Mouse (Mus musculus) ovary, postnatal 10 days (tissue): ENCODE results near the gene Prkaa1.

ENCODE experiments used
- DNase-seq: peaks from one replicate; pipeline ENCODE4 v3.0.0; 2022; ENCODE audit warnings: low spot score

Gene Prkaa1

DNA sequence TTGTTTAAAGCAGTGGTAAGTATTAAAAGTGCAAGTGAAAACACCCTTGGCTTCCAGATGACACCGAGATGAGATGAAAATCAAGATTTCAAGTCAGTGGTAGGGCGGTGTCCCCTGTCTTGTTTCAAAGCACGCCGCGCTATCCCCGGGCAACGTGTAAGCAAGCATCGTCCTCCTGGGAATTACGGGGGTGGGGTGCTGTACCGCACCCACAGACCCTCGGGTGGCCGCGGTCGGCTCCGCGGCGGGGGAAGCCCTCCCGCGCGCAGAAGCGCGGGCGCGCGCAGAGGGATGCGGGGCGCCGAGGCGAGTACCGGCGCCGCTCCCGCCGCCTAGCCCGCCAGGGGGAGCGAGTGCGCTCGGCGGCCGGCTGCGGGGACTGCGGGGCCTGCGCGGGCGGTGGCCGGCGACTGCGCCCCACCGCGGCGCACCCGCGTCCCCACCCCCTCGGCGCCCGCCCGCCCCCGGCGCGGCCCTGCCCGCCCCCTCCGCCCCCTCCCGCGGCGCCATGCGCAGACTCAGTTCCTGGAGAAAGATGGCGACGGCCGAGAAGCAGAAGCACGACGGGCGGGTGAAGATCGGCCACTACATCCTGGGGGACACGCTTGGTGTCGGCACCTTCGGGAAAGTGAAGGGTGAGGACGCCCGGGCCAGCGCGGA is at the start of gene Prkaa1:
Gene Prkaa1, plus strand, starts transcription at position 501 of the 660 bp plus-strand sequence.
- DNase-seq = peak; percentile 59

DNA sequence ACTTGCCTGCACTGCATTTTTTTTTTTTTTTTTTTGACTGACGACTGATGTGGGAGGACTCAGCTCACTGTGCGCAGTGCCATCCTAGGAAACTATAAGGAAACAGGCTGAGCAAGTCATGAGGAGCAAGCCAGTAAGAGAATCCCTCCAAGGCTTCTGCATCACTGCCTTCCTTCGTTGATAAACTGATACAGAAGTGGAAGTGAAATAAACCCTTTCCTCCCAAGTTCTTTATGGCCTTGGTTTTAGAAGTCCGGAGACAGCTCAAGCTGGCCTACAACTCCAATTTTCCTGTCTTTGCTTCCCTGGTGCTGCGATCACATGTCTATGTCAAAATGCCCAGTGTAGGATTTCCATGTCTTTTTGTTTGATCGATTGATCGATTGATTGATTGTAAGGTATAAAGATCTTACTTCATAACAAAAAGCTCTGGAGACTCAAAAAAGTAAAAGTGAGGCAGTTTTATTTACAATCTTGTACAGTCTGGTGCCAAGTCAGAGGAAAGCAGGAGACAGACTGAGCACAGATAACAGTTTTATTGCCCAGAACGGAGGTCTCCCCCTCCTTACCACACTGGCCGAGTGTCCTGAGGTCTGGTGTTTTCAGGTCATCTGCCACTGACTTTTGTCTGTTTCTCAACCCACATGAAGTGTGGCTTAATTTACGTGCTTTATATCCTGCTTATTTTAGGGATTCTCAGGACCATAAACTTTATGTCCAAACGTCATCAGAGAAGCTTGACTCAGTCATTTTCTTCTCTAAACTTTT is 47.9 kb upstream of the Prkaa1 start:
- no peak for DNase-seq

DNA sequence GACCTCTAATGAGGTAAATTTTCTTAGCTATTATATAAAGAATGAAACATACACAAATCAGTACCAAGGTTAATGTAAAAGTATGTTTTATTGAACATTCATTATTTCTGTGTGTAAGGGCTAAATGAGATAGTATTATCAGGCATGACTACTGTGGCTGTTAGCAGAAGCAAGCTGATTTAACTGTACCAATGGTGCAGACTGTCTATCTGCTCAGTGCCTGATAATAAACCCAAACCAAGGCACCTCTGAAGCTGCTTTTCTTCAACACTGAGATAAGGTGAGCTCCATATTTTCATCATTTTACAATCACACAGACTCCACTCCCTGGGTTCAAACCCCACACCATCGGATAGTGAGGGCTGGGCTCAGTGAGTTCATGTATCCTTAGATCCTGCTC is 46.3 kb upstream of the Prkaa1 start:
- no peak for DNase-seq

- no peak for DNase-seq
These were observed 41.3 kb upstream of the Prkaa1 start for GRCm38 (mm10) chr15:5102312-5102711.

DNA sequence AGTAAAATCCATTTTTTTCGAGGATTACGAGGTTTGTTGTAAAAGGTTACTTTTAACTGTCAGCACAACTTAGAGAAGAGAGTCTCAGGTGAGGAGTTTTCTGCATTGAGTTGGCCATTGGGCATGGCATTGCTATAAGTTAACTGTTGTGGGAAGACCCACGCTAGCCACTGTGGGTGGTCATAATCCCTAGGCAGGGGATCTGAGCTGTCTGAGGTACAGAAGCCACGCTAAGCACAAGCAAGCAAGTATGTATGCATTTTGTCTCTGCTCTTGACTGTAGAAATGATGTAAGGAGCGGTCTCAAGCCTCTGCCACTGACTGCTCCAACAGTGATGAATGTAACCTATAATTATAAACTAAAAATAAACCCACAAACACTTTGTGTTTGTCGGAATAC is 37.8 kb upstream of the Prkaa1 start:
- DNase-seq = no peak

- no peak for DNase-seq
These were observed 37.4 kb upstream of the Prkaa1 start for GRCm38 (mm10) chr15:5106293-5106692.

DNA sequence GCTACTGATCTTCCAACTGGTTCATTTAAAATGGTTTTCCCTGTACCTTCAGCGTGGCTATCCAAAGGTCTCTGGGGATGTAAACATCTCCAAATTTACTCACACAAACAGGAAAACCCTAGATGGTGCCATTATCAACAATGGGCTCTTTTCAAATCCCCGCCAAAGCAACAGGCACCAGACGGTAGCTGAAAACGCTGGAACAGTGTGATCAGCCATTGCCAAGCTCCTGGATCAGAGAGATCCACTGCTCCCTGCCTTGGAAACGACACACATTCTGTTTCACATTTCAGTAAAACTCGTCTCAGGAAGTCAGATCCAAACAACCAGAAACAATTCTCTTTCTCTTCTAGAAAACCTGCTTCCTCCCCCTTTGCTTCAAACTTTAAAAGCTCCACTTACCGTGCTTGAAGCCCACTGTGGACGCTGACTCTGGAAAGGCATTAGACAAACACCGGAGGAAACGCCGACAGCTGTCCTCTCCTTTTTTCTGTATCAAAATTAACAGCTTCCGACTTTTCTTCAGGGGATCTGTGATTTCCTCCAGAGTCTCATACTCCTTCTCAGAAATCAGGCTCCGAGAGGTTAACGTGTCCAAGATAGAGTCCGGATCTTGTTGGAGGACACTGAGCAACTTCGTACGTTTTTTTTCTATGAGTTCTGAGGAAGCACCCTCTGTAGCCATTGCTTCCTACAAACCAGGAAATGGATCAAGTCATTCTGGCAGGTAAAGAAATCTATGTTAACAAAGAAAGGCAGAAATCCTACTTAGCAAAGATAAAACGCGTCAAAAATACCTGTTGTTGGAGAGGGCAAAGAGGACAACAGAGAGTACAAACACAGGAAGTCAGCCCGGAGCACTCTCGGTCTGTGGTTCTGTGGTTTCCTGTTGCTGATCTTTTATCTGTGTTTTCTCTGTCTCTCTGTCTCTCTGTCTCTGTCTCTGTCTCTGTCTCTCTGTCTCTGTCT is 35.7 kb upstream of the Prkaa1 start, which contains the start of gene Card6:
Gene Card6, minus strand, starts transcription at position 854 of the 969 bp plus-strand sequence.
- DNase-seq = peak; percentile 8

DNA sequence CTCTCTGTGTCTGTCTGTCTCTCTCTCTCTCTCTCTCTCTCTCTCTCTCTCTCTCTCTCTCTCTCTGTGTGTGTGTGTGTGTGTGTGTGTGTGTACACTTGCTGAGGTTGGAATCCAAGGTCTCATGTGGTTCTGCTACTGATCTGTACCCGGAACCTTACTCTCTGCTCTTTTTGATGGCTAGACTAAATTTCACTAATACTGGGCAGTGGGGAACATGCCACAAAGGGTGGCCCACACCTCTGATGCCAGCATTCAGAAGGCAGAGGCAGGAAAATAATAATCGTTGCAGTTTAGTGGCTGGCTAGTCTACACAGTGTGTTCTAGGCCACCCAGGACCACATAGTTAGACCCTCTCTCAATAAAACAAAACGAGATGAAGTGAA is 35.0 kb upstream of the Prkaa1 start:
- DNase-seq = no peak

GRCm38 (mm10) chr15:5112651-5113050 is 31.0 kb upstream of the Prkaa1 start:
- DNase-seq = no peak

DNA sequence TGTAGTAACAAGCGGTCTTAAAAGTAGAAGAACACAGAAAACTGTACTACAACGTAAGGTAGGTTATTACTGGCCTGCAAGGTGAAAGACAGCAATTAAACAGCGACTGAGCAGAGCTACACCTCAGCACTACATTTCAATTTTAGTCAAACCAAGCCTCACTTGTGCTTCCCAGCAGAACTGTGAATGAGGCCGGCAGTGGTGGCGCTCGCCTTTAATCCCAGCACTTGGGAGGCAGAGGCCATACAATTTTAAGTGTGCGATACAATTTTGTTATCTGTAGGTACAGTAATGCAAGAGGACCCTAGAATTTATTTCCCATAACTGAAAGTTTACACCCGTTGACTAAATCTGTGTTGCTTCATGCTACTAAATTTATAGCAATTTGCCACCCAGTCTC is 28.5 kb upstream of the Prkaa1 start:
- no peak for DNase-seq

DNA sequence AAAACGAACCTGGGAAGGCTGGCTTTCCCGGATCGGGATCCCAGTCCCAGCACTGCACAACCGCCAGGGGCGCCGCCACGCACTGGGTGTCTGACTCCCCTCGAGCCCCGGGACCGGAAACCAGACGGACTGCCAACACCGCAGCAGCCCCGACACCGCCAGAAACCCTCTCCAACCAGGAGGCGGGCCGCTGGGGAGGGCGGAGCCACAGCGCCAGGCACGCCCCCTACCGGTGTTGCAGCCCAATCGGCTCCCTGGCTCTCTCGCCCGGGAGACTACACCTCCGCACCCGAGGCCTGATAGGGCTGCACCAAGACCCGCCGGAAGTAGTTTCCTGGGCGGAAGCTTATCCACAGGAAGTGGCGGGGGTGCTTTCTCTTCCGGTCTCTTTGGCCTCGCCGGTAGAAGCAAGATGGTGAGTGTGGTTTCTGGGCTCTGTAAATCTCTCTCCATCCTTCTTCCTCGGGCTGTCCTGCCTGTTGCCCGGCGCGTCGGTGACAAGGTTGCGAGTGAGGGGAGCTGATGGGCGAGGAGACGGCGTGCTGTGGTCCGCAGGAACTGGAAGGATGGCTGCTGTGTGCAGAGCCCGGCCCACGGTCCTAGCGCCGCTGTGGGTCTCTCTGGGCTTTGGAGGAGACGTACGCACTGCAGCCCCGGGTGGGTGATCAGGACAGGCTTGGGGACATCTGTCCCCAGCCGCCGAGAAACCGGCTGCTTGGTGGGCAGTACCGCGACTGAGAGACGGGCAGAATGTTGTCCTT is 27.2 kb upstream of the Prkaa1 start, which contains the start of gene Rpl37:
Gene Rpl37, plus strand, starts transcription at position 376 of the 761 bp plus-strand sequence.
- DNase-seq = peak; percentile 98

- no peak for DNase-seq
These were observed 26.5 kb upstream of the Prkaa1 start for GRCm38 (mm10) chr15:5117031-5117601.

- DNase-seq = no peak
These were observed 25.0 kb upstream of the Prkaa1 start for GRCm38 (mm10) chr15:5118626-5119025.

GRCm38 (mm10) chr15:5119192-5119591 is 24.5 kb upstream of the Prkaa1 start:
- no peak for DNase-seq

DNA sequence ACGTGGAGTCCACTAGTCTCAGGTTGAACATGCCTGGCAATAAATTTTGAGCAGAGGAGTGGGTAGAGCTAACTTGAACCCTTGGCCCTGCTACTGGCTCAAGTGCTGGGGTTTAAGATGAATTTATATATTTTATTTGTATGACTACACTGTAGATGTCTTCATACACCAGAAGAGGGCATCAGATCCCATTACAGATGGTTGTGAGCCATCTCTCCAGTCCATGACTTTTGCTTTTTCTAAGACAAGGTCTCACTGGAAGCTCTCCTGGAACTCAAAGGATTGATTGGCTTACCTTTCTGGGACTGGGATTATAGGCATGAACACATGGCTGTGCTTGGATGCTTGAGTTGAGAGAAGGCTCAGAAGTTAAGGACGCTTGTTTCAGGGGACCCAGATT is 24.0 kb upstream of the Prkaa1 start:
- DNase-seq = no peak

DNA sequence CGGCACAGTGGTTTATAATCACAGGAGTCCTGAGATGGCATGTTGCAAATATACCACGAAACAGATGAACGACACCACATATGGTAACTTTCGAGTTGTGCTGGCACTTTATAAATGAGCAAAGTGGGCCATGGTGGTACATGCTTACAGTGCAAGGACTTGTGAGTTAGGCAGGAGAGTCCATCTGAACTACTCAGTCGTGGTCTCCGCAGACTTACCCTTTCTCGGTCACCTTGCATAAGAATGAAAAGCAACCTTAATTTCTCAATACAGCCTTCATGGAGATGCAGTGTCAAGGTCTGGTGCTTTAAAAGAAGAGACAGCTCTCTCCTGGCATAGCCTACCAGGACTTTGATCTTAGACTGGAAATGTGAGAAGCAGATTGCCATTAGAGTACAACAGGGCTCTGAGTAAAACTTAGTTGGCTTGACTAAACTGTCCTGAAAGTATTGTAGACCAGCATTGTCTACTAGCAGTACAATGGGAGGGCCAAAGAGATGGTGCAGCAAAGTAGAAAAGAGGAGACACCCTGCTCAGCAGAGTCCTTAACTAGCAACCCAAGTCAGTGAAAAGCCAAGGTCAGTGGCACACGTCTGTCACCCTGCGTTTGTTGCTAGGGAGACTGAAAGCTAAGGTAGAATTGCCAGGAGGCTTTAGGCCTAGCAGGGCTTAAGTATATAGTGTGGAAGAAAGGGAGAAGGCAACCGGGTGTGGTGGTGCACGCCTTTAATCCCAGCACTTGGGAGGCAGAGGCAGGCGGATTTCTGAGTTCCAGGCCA is 21.9 kb upstream of the Prkaa1 start:
- DNase-seq = no peak

DNA sequence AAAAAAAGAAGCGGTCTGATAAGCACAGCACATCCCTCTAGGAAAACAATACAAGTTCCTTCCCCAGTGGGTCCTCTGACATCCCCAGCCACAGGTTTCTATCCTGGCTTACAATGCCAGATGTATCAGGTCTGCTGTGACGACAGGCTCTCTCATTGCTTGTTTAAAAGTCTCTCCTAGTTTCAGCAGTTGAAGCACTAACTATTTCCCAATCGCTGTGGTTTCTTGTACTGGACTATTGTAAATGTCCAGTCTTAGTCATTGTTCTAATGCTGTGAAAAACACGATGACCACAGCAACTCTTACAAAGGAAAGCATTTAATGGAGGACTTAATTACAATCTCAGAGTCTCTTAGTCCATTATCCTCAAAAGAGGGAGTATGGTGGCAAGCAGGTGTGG is 17.2 kb upstream of the Prkaa1 start:
- DNase-seq = no peak

GRCm38 (mm10) chr15:5127487-5127886 is 16.2 kb upstream of the Prkaa1 start:
- no peak for DNase-seq

- no peak for DNase-seq
These were observed 15.3 kb upstream of the Prkaa1 start for GRCm38 (mm10) chr15:5128176-5128940.
